Mouse (Mus musculus) cerebellum, adult 2 months (tissue): Measurements from ENCODE around the gene Vmn1r205.

Source experiments
- CTCF ChIP-seq: fragments of 200-500 bp; IDR thresholded peaks from 2 replicates; pipeline ENCODE4 v1.5.1; 2011; ENCODE audit warnings: low read depth, mild to moderate bottlenecking, control low read depth, low read length, moderate library complexity, borderline replicate concordance; ENCODE audit not compliant: insufficient read depth
- POLR2A ChIP-seq: fragments of 200-500 bp; IDR thresholded peaks from 2 replicates; pipeline ENCODE4 v1.6.1; 2011; ENCODE audit warnings: low read length, control low read depth, borderline replicate concordance; ENCODE audit not compliant: insufficient read depth

DNA sequence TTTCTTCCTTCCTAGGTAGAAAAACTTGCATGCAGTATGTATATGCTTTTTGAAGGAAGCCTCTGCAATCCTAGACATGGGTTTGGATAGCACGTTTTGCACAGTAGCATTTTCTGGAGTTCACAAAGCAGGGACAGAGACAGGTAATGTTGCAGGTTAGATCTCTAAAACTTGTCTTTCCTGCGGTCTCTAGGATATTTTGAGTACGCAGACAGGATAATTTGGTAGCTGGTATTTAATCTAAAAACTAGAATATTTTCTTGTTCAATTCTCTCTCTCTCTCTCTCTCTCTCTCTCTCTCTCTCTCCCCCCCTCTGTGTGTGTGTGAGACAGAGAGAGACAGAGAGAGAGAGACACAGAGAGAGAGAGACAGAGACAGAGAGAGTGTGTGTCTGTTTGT lies at the start of gene Vmn1r205:
- TF ChIP-seq CTCF (no peak), POLR2A (no peak)
